Mouse (Mus musculus) CH12.LX (cell line): Measurements from ENCODE around the gene Herc1. TPM values are rescaled to one million over a fixed set of nuclear protein-coding genes. Genes with fewer than 3 reads are reported as not detected.

ENCODE experiments used
- DNase-seq: peaks from one replicate; pipeline ENCODE4 v3.0.0-alpha.2; 2013; ENCODE audit errors: extremely low read depth
- H3K27ac ChIP-seq: 2 replicates; pipeline ENCODE4 v1.5.1; 2012; ENCODE audit warnings: low read depth, mild to moderate bottlenecking, control low read depth, moderate library complexity; ENCODE audit not compliant: insufficient read depth
- H3K27me3 ChIP-seq: replicated peaks from 2 replicates; pipeline ENCODE3; 2012; ENCODE audit warnings: inconsistent platforms
- H3K36me3 ChIP-seq, 2 experiments: replicated peaks in 1 of 2; 2 replicates each; pipeline versions ENCODE3 to v1.6.1; 2012; ENCODE audit warnings: inconsistent platforms in 1 of 2, low read length in 1 of 2, mild to moderate bottlenecking in 1 of 2, mixed read lengths in 1 of 2, moderate library complexity in 1 of 2; ENCODE audit not compliant: control insufficient read depth in 1 of 2, insufficient read depth in 1 of 2
- H3K4me1 ChIP-seq, 2 experiments: 2 replicates each; pipeline ENCODE4 v1.6.1; 2012; ENCODE audit warnings: inconsistent platforms in 1 of 2, moderate library complexity in 1 of 2; ENCODE audit not compliant: insufficient read depth in 2 of 2, control insufficient read depth in 1 of 2
- H3K4me2 ChIP-seq: 2 replicates; pipeline ENCODE4 v1.6.1; 2012; ENCODE audit warnings: low read depth, mild to moderate bottlenecking, control low read depth; ENCODE audit not compliant: poor library complexity, insufficient read depth, severe bottlenecking
- H3K4me3 ChIP-seq, 3 experiments: fragments of 150-350 bp in 1 of 3; sonication (generic) in 1 of 3; replicated peaks in 1 of 3; 2 replicates each; pipeline versions ENCODE3 to v1.5.1; 2011 to 2012; ENCODE audit warnings: low read depth in 2 of 3, low read length in 2 of 3, mild to moderate bottlenecking in 2 of 3, moderate library complexity in 2 of 3, control low read depth in 1 of 3, improper control_type of control experiment in 1 of 3, inconsistent platforms in 1 of 3, mixed read lengths in 1 of 3; ENCODE audit not compliant: poor library complexity in 1 of 3
- H3K79me2 ChIP-seq: replicated peaks from 2 replicates; pipeline ENCODE4 v1.6.1; 2012; ENCODE audit warnings: mild to moderate bottlenecking, moderate library complexity; ENCODE audit not compliant: control insufficient read depth, poor library complexity, insufficient read depth, severe bottlenecking; ENCODE audit errors: extremely low read depth
- H3K9ac ChIP-seq: 2 replicates; pipeline ENCODE4 v1.6.1; 2012; ENCODE audit warnings: low read depth, mild to moderate bottlenecking, control low read depth, moderate library complexity; ENCODE audit not compliant: insufficient read depth
- H3K9me3 ChIP-seq: replicated peaks from 2 replicates; pipeline ENCODE3; 2012; ENCODE audit warnings: low read length, inconsistent platforms, mixed read lengths
- CHD2 ChIP-seq: IDR thresholded peaks from 2 replicates; pipeline ENCODE4 v1.6.1; 2011; ENCODE audit warnings: low read length, improper control_type of control experiment
- E2F4 ChIP-seq: IDR thresholded peaks from 2 replicates; pipeline ENCODE4 v1.6.1; 2011; ENCODE audit warnings: low read depth, low read length, improper control_type of control experiment; ENCODE audit not compliant: insufficient replicate concordance
- EP300 ChIP-seq: IDR thresholded peaks from 2 replicates; pipeline ENCODE4 v1.6.1; 2011; ENCODE audit warnings: low read length, improper control_type of control experiment
- GABPA ChIP-seq: IDR thresholded peaks from 2 replicates; pipeline ENCODE4 v1.6.1; 2012; ENCODE audit warnings: low read depth, low read length, improper control_type of control experiment, inconsistent platforms; ENCODE audit not compliant: insufficient replicate concordance
- JUN ChIP-seq: IDR thresholded peaks from 2 replicates; pipeline ENCODE4 v1.6.1; 2011; ENCODE audit warnings: low read depth, mild to moderate bottlenecking, low read length, improper control_type of control experiment, moderate library complexity; ENCODE audit not compliant: insufficient read depth
- MAX ChIP-seq: IDR thresholded peaks from 2 replicates; pipeline ENCODE4 v1.6.1; 2011; ENCODE audit warnings: low read length, improper control_type of control experiment
- MYC ChIP-seq: IDR thresholded peaks from 2 replicates; pipeline ENCODE4 v1.6.1; 2011; ENCODE audit warnings: low read depth, mild to moderate bottlenecking, improper control_type of control experiment, low read length
- NELFE ChIP-seq: IDR thresholded peaks from 2 replicates; pipeline ENCODE4 v1.6.1; 2011; ENCODE audit warnings: low read depth, low read length, improper control_type of control experiment
- POLR2A ChIP-seq: IDR thresholded peaks from 2 replicates; pipeline ENCODE4 v1.6.1; 2011; ENCODE audit warnings: low read depth, mild to moderate bottlenecking, improper control_type of control experiment, low read length
- RAD21 ChIP-seq: IDR thresholded peaks from 2 replicates; pipeline ENCODE4 v1.6.1; 2011; ENCODE audit warnings: low read depth, mild to moderate bottlenecking, low read length, improper control_type of control experiment, moderate library complexity
- RCOR1 ChIP-seq: conservative IDR thresholded peaks from 2 replicates; pipeline ENCODE4 v1.6.1; 2012; ENCODE audit warnings: low read depth, mild to moderate bottlenecking, inconsistent platforms, low read length, improper control_type of control experiment
- SIN3A ChIP-seq: IDR thresholded peaks from 2 replicates; pipeline ENCODE4 v1.6.1; 2012; ENCODE audit warnings: low read length, improper control_type of control experiment, inconsistent platforms
- TBP ChIP-seq: conservative IDR thresholded peaks from 2 replicates; pipeline ENCODE4 v1.6.1; 2011; ENCODE audit warnings: low read depth, low read length, improper control_type of control experiment
- UBTF ChIP-seq: IDR thresholded peaks from 2 replicates; pipeline ENCODE4 v1.6.1; 2012; ENCODE audit warnings: low read depth, mild to moderate bottlenecking, inconsistent platforms, low read length, improper control_type of control experiment, moderate library complexity
- USF2 ChIP-seq: conservative IDR thresholded peaks from 2 replicates; pipeline ENCODE4 v1.6.1; 2011; ENCODE audit warnings: low read depth, low read length, improper control_type of control experiment
- ZMIZ1 ChIP-seq: IDR thresholded peaks from 2 replicates; pipeline ENCODE4 v1.6.1; 2012; ENCODE audit warnings: low read depth, mild to moderate bottlenecking, inconsistent platforms, low read length, improper control_type of control experiment
- dilution Hi-C: fragments of 300-500 bp; cut with MboI; formaldehyde crosslinking; loops from 2 replicates; pipeline ENCODE4 v1.14.3; 2020; ENCODE audit warnings: low sequenced_read_pairs; ENCODE audit not compliant: extremely low pct_unique_long_range_greater_than_20kb, extremely low pct_ligation_motif_present
- in situ Hi-C: fragments of 300-500 bp; cut with MboI; formaldehyde crosslinking; loops from 3 replicates; pipeline ENCODE4 v1.14.3; 2019; ENCODE audit warnings: low sequenced_read_pairs, low pct_ligation_motif_present, low pct_unique_long_range_greater_than_20kb, mixed read lengths
- polyA plus RNA-seq: library from polyadenylated mRNA; unstranded; fragments of >175 nt; gene quantifications from 2 replicates; pipeline ENCODE4 v1.2.1, GENCODE M21; 2012; ENCODE audit warnings: low read depth; ENCODE audit not compliant: insufficient read length
- total RNA-seq, 2 experiments: library from RNA; depleted of rRNA; stranded (reverse); fragments of 300-350 nt in 1 of 2; fragments of >200 nt in 1 of 2; gene quantifications; 2 replicates each; pipeline ENCODE4 v1.2.3; 2012 to 2014

Herc1 gene
- total and polyA plus RNA-seq, 3 experiments = 33.2 to 45.2 (median 42.1) TPM

DNA sequence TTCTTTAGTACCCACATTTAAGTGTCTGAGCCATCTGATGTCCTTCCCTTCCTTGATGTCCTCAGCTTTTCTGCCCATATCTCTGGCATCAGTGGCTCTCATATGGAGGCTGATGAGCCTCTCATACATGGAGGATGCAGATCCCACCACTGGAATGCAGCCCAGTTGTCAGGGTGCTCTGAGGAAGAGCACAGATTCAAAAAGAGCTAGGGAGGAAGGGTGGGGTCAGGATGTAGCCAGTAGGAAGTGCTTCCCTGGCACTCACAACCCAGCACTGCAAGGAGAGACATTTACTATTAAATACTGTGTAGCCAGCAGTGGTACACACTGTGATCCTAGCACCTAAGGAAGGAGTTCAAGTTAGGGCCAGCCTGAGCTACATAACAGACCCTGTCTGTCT lies 156.2 kb downstream of the Herc1 start:
- no peak overlapping the region for H3K4me2 ChIP-seq
- dilution Hi-C loops = no loop called here
- TF ChIP-seq NELFE = no peak
- no peak for TF ChIP-seq MYC
- TF ChIP-seq ZMIZ1 = no peak
- no peak for TF ChIP-seq EP300
- TF ChIP-seq E2F4 = no peak
- no peak for TF ChIP-seq POLR2A
- no peak for TF ChIP-seq USF2
- no peak for TF ChIP-seq RAD21
- no peak for TF ChIP-seq MAX
- TF ChIP-seq JUN = no peak
- no peak for TF ChIP-seq RCOR1
- TF ChIP-seq TBP = no peak
- TF ChIP-seq SIN3A = no peak
- TF ChIP-seq UBTF = no peak
- no peak for TF ChIP-seq CHD2
- TF ChIP-seq, all 38 proteins: peak for 0
- Histone ChIP-seq H3K27ac (peak overlapping the region; percentile 55; the same call in 1 of the 2 replicates), H3K79me2 (no peaks in the 10 kb centered on the region), H3K9ac (no peak overlapping the region), H3K27me3 (no peaks in the 10 kb centered on the region), H3K9me3 (no peaks in the 10 kb centered on the region), H3K4me1 (peaks cover 40 to 86% of the 10 kb centered on the region in 2 experiments), H3K36me3 (peaks cover 41 to 66% of the 10 kb centered on the region in 2 experiments), H3K4me3 (no peak overlapping the region)
- in situ Hi-C loops = loop anchor here (10.0 to 25.0 kb wide), 4 partner anchors 222 to 481 kb away; partner anchors contain the start of genes Aph1b, Ciao2a, Gm10647 and Lactb
- DNase-seq = no peak

GRCm38 (mm10) chr9:66507684-66508083 lies 157.4 kb downstream of the Herc1 start:
- Histone ChIP-seq H3K4me3 (no peak overlapping the region), H3K79me2 (no peaks in the 10 kb centered on the region), H3K36me3 (peaks cover 33 to 55% of the 10 kb centered on the region in 2 experiments), H3K27me3 (no peaks in the 10 kb centered on the region), H3K9ac (no peak overlapping the region), H3K4me2 (no peak overlapping the region)
- in situ Hi-C loops = loop anchor here (10.0 to 25.0 kb wide), 4 partner anchors 223 to 480 kb away; partner anchors contain the start of genes Aph1b, Ciao2a, Gm10647 and Lactb
- no peak for DNase-seq
- dilution Hi-C loops = no loop called here
- no peak for TF ChIP-seq RCOR1
- TF ChIP-seq GABPA = no peak
- TF ChIP-seq, all 38 proteins: peak for 0
- Histone ChIP-seq H3K27ac (peak overlapping the region; percentile 32), H3K4me1 (peaks cover 31 to 76% of the 10 kb centered on the region in 2 experiments), H3K9me3 (no peaks in the 10 kb centered on the region)
